Mouse (Mus musculus): ENCODE results near the gene Igfbp7.

GRCm38 (mm10) chr5:77393094-77393619, 14.7 kb downstream of the Igfbp7 start:
- TF ChIP-seq CTCF (IDR thresholded peaks at IDR 0.05; ENCODE audit: insufficient read depth, low read length), result no peak
- no peak for TF ChIP-seq POLR2A (IDR thresholded peaks at IDR 0.05; ENCODE audit: borderline replicate concordance, extremely low read depth, low read depth, low read length)

Data from lung, adult 2 months (tissue).